In genomic region chr15:89136461-89137155, GRCm38 (mm10) we compare ENCODE assay signal across 19 mouse cellular contexts.
"Had no signal": no experiment of that assay in that cellular context is flagged by ENCODE, and none has a peak within 500 bp of the region (broad histone marks: within the 10 kb centered on the region; RNA-seq: fewer than 3 reads in every experiment).

No protein-coding gene starts in this region.

- H3K4me3 ChIP-seq: hindbrain, embryonic 13.5 days; hindbrain, embryonic 15.5 days; kidney, embryonic 15.5 days; limb, embryonic 13.5 days; limb, embryonic 15.5 days; liver, embryonic 12.5 days had no signal

- H3K9me3 ChIP-seq: hindbrain, embryonic 13.5 days; hindbrain, embryonic 15.5 days; kidney, embryonic 15.5 days; limb, embryonic 13.5 days; limb, embryonic 15.5 days; liver, embryonic 12.5 days had no signal

- H3K36me3 ChIP-seq: hindbrain, embryonic 15.5 days; limb, embryonic 13.5 days; limb, embryonic 15.5 days; liver, embryonic 12.5 days had no signal

- DNase-seq: gastrocnemius, postnatal 14 days; gastrocnemius, postnatal 36 days; kidney, adult 11 months; kidney, adult 2 months; kidney, adult 9 months; kidney, postnatal 14 days; kidney, postnatal 36 days; layer of hippocampus, postnatal 36 days; left cerebral cortex, postnatal 4 days had no signal

- H3K27ac ChIP-seq: hindbrain, embryonic 13.5 days; hindbrain, embryonic 15.5 days; hindbrain, postnatal 0 days; kidney, embryonic 15.5 days; kidney, postnatal 0 days; limb, embryonic 13.5 days; limb, embryonic 15.5 days; liver, embryonic 12.5 days; liver, embryonic 14.5 days had no signal

- H3K4me2 ChIP-seq: hindbrain, embryonic 13.5 days; hindbrain, embryonic 15.5 days; kidney, embryonic 15.5 days; limb, embryonic 13.5 days; limb, embryonic 15.5 days; liver, embryonic 12.5 days had no signal

- ATAC-seq: hindbrain, postnatal 0 days; intestine, embryonic 16.5 days; liver, embryonic 12.5 days had no signal

- H3K9ac ChIP-seq: hindbrain, embryonic 15.5 days; kidney, embryonic 15.5 days; limb, embryonic 13.5 days; limb, embryonic 15.5 days; liver, embryonic 12.5 days; liver, embryonic 14.5 days had no signal
